Mouse (Mus musculus): ENCODE results near the gene Ralgds. TPM values are rescaled to one million over a fixed set of nuclear protein-coding genes. Genes with fewer than 3 reads are reported as not detected.
A peak's percentile ranks its signal among the peaks of the same experiment; 100 is the strongest.

Gene Ralgds
- polyA plus RNA-seq, 2 experiments = 61.6 to 86.6 TPM

DNA sequence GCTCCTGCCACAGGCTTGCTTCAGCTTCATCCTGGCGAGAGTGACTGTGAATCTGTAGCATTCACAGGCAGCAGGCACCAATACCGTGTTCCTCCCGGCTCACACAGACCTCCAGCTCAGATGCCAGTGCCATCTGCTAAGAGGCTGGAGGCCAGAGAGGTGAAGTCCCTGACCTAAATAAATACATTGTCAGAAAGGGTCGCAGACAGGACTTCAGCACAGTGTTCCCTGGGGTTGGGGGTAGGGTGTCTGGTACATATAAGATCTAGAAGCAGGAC is 22.3 kb downstream of the Ralgds start:
- DNase-seq (ENCODE audit: low spot score) (no peak), ATAC-seq (ENCODE audit: low FRiP score, low read depth) (no peak)
- TF ChIP-seq POLR2A (IDR thresholded peaks at IDR 0.05; ENCODE audit: borderline replicate concordance, extremely low read depth, insufficient read depth, insufficient read length) = no peak
- peaks cover 70% of the 10 kb centered on the region for H3K4me1 ChIP-seq (ENCODE audit: control insufficient read depth, insufficient read depth, low read length)
- H3K9me3 ChIP-seq (ENCODE audit: control insufficient read depth, low read length) = no peaks in the 10 kb centered on the region
- peak overlapping the region; percentile 81 for H3K27ac ChIP-seq (replicated peaks; ENCODE audit: low read depth, low read length)
- 10% methylated on average over 4 of the region's 4 CpGs for WGBS
- no peaks in the 10 kb centered on the region for H3K27me3 ChIP-seq (ENCODE audit: control insufficient read depth, insufficient read depth, low read length)
- H3K36me3 ChIP-seq (ENCODE audit: control insufficient read depth, insufficient read depth, low read length) = peaks cover 5% of the 10 kb centered on the region; the same call in 1 of the 2 replicates
- H3K4me3 ChIP-seq (replicated peaks; ENCODE audit: low read length) = peak overlapping the region; percentile 52
- peak overlapping the region; percentile 84 for H3K4me2 ChIP-seq (replicated peaks; ENCODE audit: low read depth, low read length, severe bottlenecking)
- peak overlapping the region; percentile 61 for H3K9ac ChIP-seq (ENCODE audit: low read depth, low read length, severe bottlenecking)

DNA sequence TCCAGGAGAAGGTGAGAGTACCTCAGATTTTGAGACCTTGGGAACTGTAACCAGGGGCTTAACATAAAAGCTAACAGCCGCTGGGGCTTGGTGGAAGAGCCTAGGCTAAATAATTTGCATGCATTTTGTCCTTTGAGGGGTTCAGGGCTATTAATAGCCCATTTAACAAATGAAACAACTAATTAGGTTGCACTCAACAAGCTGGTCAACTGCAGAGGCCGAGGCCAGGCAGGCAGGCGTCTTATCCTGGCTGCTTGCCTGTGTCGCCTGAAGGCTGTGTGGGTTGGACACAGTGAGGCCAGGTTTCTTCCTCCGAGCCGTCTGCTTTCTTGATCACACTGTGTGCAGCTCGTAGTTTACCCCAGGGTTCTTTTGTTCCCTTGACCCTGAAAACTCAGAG is 22.7 kb downstream of the Ralgds start:
- Histone ChIP-seq H3K36me3 (ENCODE audit: control insufficient read depth, insufficient read depth, low read length) (peaks cover 8% of the 10 kb centered on the region), H3K4me1 (ENCODE audit: control insufficient read depth, insufficient read depth, low read length) (peaks cover 65% of the 10 kb centered on the region), H3K9ac (ENCODE audit: low read depth, low read length, severe bottlenecking) (peak overlapping the region; percentile 2; the same call in 1 of the 2 replicates), H3K27ac (replicated peaks; ENCODE audit: low read depth, low read length) (no peak overlapping the region), H3K4me2 (replicated peaks; ENCODE audit: low read depth, low read length, severe bottlenecking) (peak overlapping the region; percentile 84), H3K4me3 (replicated peaks; ENCODE audit: low read length) (peak overlapping the region; percentile 52; the same call in 1 of the 2 replicates), H3K27me3 (ENCODE audit: control insufficient read depth, insufficient read depth, low read length) (no peaks in the 10 kb centered on the region), H3K9me3 (ENCODE audit: control insufficient read depth, low read length) (no peaks in the 10 kb centered on the region)
- no peak for ATAC-seq (ENCODE audit: low FRiP score, low read depth)
- WGBS = 20% methylated on average over 7 of the region's 7 CpGs
- DNase-seq (ENCODE audit: low spot score) = no peak
- no peak for TF ChIP-seq POLR2A (IDR thresholded peaks at IDR 0.05; ENCODE audit: borderline replicate concordance, extremely low read depth, insufficient read depth, insufficient read length)

DNA sequence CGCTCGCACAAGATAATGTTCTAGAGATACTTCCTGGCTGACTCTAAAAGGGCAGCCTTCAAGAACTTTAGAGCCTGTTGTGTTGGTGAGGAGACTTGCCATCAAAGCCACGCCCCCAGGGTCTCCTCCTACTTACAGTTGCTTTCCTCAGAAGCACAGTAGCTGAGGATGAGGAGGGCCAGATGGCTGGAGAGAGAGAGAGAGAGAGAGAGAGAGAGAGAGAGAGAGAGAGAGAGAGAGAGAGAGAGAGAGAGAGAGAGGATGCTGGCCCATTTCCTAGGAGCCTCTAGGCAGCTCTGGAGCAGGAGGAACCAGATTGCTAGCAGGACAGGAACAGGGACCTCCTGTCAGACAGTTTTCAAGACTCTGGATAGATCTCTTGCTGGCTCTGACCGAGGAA is 23.2 kb downstream of the Ralgds start:
- no peak overlapping the region for H3K27ac ChIP-seq (replicated peaks; ENCODE audit: low read depth, low read length)
- H3K9ac ChIP-seq (ENCODE audit: low read depth, low read length, severe bottlenecking) = peak overlapping the region; percentile 16
- ATAC-seq (ENCODE audit: low FRiP score, low read depth) = no peak
- no peak overlapping the region for H3K4me3 ChIP-seq (replicated peaks; ENCODE audit: low read length)
- H3K27me3 ChIP-seq (ENCODE audit: control insufficient read depth, insufficient read depth, low read length) = no peaks in the 10 kb centered on the region
- no peak for DNase-seq (ENCODE audit: low spot score)
- WGBS = 42% methylated on average over 4 of the region's 4 CpGs
- no peaks in the 10 kb centered on the region for H3K9me3 ChIP-seq (ENCODE audit: control insufficient read depth, low read length)
- TF ChIP-seq POLR2A (IDR thresholded peaks at IDR 0.05; ENCODE audit: borderline replicate concordance, extremely low read depth, insufficient read depth, insufficient read length) = no peak
- H3K4me2 ChIP-seq (replicated peaks; ENCODE audit: low read depth, low read length, severe bottlenecking) = peak overlapping the region; percentile 84; the same call in 1 of the 2 replicates
- H3K36me3 ChIP-seq (ENCODE audit: control insufficient read depth, insufficient read depth, low read length) = peaks cover 13% of the 10 kb centered on the region
- H3K4me1 ChIP-seq (ENCODE audit: control insufficient read depth, insufficient read depth, low read length) = peaks cover 60% of the 10 kb centered on the region

DNA sequence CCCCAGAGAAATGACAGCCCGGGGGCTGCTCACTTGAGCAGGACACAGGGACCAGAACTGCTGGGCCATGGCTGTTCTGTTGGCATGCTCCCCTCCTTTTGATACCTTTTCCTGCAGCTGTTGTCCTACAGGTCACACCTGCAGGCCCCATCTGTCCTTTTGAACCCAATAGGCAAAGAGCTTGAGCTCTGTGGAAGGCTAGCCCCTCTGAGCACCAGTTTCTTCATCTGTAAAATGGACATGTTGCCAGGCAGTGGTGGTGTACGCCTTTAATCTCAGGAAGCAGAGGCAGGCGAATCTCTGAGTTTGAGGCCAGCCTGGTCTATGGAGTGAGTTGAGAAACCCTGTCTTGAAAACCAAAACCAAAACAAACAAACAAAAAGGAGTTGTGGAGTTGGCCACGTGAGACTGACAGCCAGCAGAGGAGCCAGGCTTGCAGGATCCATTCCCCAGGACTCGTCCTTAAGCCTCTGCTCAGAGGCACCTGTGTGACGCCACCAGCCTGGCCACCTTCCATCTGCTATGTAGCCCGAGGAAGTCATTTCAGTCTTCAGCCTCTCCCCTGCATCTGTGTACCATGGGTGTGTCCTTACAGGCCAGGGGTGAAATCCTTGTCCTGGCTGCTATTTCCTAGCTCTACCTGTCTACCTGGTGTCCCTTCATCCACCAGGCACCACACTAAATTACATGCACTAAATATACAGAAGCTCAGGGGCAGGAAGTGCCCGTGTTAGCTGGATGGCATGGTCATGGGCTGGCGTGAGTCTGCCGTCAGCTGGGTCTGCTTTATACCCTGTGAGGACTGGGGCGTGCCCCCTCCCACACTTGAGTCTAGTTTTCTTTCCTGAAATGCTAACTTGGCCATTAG is 24.1 kb downstream of the Ralgds start:
- no peaks in the 10 kb centered on the region for H3K9me3 ChIP-seq (ENCODE audit: control insufficient read depth, low read length)
- H3K9ac ChIP-seq (ENCODE audit: low read depth, low read length, severe bottlenecking) = peak overlapping the region; percentile 25; the same call in 1 of the 2 replicates
- no peak overlapping the region for H3K4me2 ChIP-seq (replicated peaks; ENCODE audit: low read depth, low read length, severe bottlenecking)
- TF ChIP-seq POLR2A (IDR thresholded peaks at IDR 0.05; ENCODE audit: borderline replicate concordance, extremely low read depth, insufficient read depth, insufficient read length) = no peak
- peaks cover 60% of the 10 kb centered on the region for H3K4me1 ChIP-seq (ENCODE audit: control insufficient read depth, insufficient read depth, low read length)
- 0 out of 2 replicates have a peak overlapping the region, but pooled peaks have one; percentile 13 for H3K27ac ChIP-seq (replicated peaks; ENCODE audit: low read depth, low read length)
- DNase-seq (ENCODE audit: low spot score) = no peak
- H3K27me3 ChIP-seq (ENCODE audit: control insufficient read depth, insufficient read depth, low read length) = no peaks in the 10 kb centered on the region
- no peak for ATAC-seq (ENCODE audit: low FRiP score, low read depth)
- peaks cover 22% of the 10 kb centered on the region for H3K36me3 ChIP-seq (ENCODE audit: control insufficient read depth, insufficient read depth, low read length)
- WGBS = 78% methylated on average over 11 of the region's 11 CpGs
- H3K4me3 ChIP-seq (replicated peaks; ENCODE audit: low read length) = no peak overlapping the region

DNA sequence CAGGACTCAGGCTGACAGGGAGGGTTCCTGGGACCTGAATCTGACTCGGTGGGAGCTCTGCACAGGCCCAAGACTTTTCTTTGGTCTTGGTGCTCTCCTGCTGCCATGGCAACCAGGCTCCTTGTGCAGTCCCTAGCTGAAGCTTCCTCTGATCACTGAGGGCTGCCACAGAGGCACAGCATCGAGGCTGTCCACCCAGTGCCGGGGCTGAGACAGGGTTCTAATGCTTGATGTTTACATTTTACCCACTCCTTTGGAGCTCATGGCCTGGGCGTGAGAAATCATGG is 24.7 kb downstream of the Ralgds start:
- H3K36me3 ChIP-seq (ENCODE audit: control insufficient read depth, insufficient read depth, low read length) = peaks cover 27% of the 10 kb centered on the region
- peaks cover 57% of the 10 kb centered on the region for H3K4me1 ChIP-seq (ENCODE audit: control insufficient read depth, insufficient read depth, low read length)
- H3K4me2 ChIP-seq (replicated peaks; ENCODE audit: low read depth, low read length, severe bottlenecking) = no peak overlapping the region
- no peaks in the 10 kb centered on the region for H3K9me3 ChIP-seq (ENCODE audit: control insufficient read depth, low read length)
- ATAC-seq (ENCODE audit: low FRiP score, low read depth) (no peak), DNase-seq (ENCODE audit: low spot score) (no peak)
- H3K27ac ChIP-seq (replicated peaks; ENCODE audit: low read depth, low read length) = 0 out of 2 replicates have a peak overlapping the region, but pooled peaks have one; percentile 13
- WGBS = 49% methylated on average over 4 of the region's 4 CpGs
- H3K9ac ChIP-seq (ENCODE audit: low read depth, low read length, severe bottlenecking) = 0 out of 2 replicates have a peak overlapping the region, but pooled peaks have one; percentile 25
- no peak overlapping the region for H3K4me3 ChIP-seq (replicated peaks; ENCODE audit: low read length)
- H3K27me3 ChIP-seq (ENCODE audit: control insufficient read depth, insufficient read depth, low read length) = no peaks in the 10 kb centered on the region
- no peak for TF ChIP-seq POLR2A (IDR thresholded peaks at IDR 0.05; ENCODE audit: borderline replicate concordance, extremely low read depth, insufficient read depth, insufficient read length)

All from limb, embryonic 14.5 days (tissue).